In the genomic region with DNA sequence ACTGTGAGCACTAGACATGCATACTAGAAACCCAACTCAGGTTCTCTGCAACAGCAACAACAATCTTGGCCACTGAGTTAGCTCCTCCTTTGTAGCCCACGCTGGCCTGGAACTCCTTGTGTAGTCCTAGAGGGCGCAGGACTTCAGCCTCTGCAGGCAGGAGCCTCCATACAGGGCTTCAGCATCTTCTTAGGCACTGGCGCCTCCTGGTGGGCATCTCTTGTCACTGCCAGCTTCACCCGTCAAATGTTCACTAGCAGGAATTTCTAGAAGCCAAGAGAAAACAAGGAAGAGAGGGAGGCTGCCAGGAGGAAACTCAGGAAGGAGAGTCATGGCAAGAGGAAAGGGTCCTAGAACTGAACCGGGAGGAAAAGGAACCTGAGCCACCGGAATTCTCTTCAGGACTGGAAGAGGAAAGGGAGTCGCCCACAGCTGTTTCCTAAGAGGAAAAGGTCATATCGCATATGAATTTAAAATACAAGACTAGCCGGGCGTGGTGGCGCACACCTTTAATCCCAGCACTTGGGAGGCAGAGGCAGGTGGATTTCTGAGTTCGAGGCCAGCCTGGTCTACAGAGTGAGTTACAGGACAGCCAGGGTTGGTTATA, we compare ENCODE assay signal across 8 mouse cellular contexts. TPM values are rescaled to one million over a fixed set of nuclear protein-coding genes. Genes with fewer than 3 reads are reported as not detected.
A peak's percentile ranks its signal among the peaks of the same experiment; 100 is the strongest.
DNase-seq lines count a peak whose midpoint lies in the region; ATAC-seq and TF ChIP-seq lines count a peak whose summit lies in the region.

No protein-coding gene starts in this region.

- WGBS in embryonic facial prominence, embryonic 13.5 days: 37% methylated on average over 12 of the region's 12 CpGs
- WGBS in heart, embryonic 12.5 days: 35% methylated on average over 12 of the region's 12 CpGs
- 16% methylated on average over 12 of the region's 12 CpGs for WGBS in liver, embryonic 16.5 days (ENCODE audit: insufficient replicate concordance)
- WGBS in neural tube, embryonic 14.5 days: 41% methylated on average over 12 of the region's 12 CpGs

- no peak for TF ChIP-seq POLR2A in testis, adult 2 months (IDR thresholded peaks at IDR 0.05; ENCODE audit: control insufficient read depth, low read depth, low read length)

- no peak overlapping the region for H3K4me3 ChIP-seq in embryonic facial prominence, embryonic 13.5 days
- H3K4me3 ChIP-seq in heart, embryonic 12.5 days: no peak overlapping the region
- H3K4me3 ChIP-seq in liver, embryonic 16.5 days (ENCODE audit: low read depth, low read length): no peak overlapping the region
- no peak overlapping the region for H3K4me3 ChIP-seq in neural tube, embryonic 14.5 days (ENCODE audit: low read depth, low read length)
- H3K4me3 ChIP-seq in testis, adult 2 months (ENCODE audit: control insufficient read depth, low read depth, low read length): no peak overlapping the region

- H3K36me3 ChIP-seq in embryonic facial prominence, embryonic 13.5 days: no peaks in the 10 kb centered on the region
- no peaks in the 10 kb centered on the region for H3K36me3 ChIP-seq in heart, embryonic 12.5 days
- no peaks in the 10 kb centered on the region for H3K36me3 ChIP-seq in liver, embryonic 16.5 days (ENCODE audit: control insufficient read depth, insufficient read depth)
- H3K36me3 ChIP-seq in neural tube, embryonic 14.5 days (ENCODE audit: control insufficient read depth, insufficient read depth, low read length): no peaks in the 10 kb centered on the region
- no peaks in the 10 kb centered on the region for H3K36me3 ChIP-seq in testis, adult 2 months (ENCODE audit: control insufficient read depth, insufficient read depth, low read length)

- no peaks in the 10 kb centered on the region for H3K4me1 ChIP-seq in embryonic facial prominence, embryonic 13.5 days
- H3K4me1 ChIP-seq in heart, embryonic 12.5 days (replicated peaks): no peaks in the 10 kb centered on the region
- no peaks in the 10 kb centered on the region for H3K4me1 ChIP-seq in liver, embryonic 16.5 days (ENCODE audit: control insufficient read depth, low read depth, low read length)
- no peaks in the 10 kb centered on the region for H3K4me1 ChIP-seq in neural tube, embryonic 14.5 days (ENCODE audit: control insufficient read depth, insufficient read depth, low read length)
- peaks cover 3% of the 10 kb centered on the region; the same call in 1 of the 2 replicates for H3K4me1 ChIP-seq in testis, adult 2 months (ENCODE audit: control insufficient read depth, insufficient read depth, low read length)

- peak; percentile 72 to 80 for DNase-seq in adrenal gland, postnatal 4 days (ENCODE audit: low spot score in 2 of 2)
- peak; percentile 94 to 97 for DNase-seq in kidney, postnatal 36 days

- no peak overlapping the region for H3K4me2 ChIP-seq in embryonic facial prominence, embryonic 13.5 days
- H3K4me2 ChIP-seq in heart, embryonic 12.5 days: no peak overlapping the region
- H3K4me2 ChIP-seq in liver, embryonic 16.5 days (ENCODE audit: low read depth, low read length): no peak overlapping the region
- H3K4me2 ChIP-seq in neural tube, embryonic 14.5 days (ENCODE audit: low read depth, low read length): no peak overlapping the region

- no peaks in the 10 kb centered on the region for H3K27me3 ChIP-seq in embryonic facial prominence, embryonic 13.5 days
- H3K27me3 ChIP-seq in heart, embryonic 12.5 days (replicated peaks): no peaks in the 10 kb centered on the region
- H3K27me3 ChIP-seq in liver, embryonic 16.5 days (ENCODE audit: control insufficient read depth, insufficient read depth, low read depth, low read length): no peaks in the 10 kb centered on the region
- no peaks in the 10 kb centered on the region for H3K27me3 ChIP-seq in neural tube, embryonic 14.5 days (ENCODE audit: control insufficient read depth, insufficient read depth, low read length)
- H3K27me3 ChIP-seq in testis, adult 2 months (ENCODE audit: control insufficient read depth, insufficient read depth, low read length): no peaks in the 10 kb centered on the region

- H3K9me3 ChIP-seq in embryonic facial prominence, embryonic 13.5 days: no peaks in the 10 kb centered on the region
- no peaks in the 10 kb centered on the region; the same call in 1 of the 2 replicates for H3K9me3 ChIP-seq in heart, embryonic 12.5 days (replicated peaks)
- no peaks in the 10 kb centered on the region; the same call in 1 of the 2 replicates for H3K9me3 ChIP-seq in liver, embryonic 16.5 days (replicated peaks; ENCODE audit: control insufficient read depth, low read length)
- H3K9me3 ChIP-seq in neural tube, embryonic 14.5 days (ENCODE audit: control insufficient read depth, low read length): no peaks in the 10 kb centered on the region

- no peak overlapping the region for H3K9ac ChIP-seq in embryonic facial prominence, embryonic 13.5 days
- no peak overlapping the region for H3K9ac ChIP-seq in heart, embryonic 12.5 days
- no peak overlapping the region for H3K9ac ChIP-seq in liver, embryonic 16.5 days (ENCODE audit: low read depth, low read length)
- H3K9ac ChIP-seq in neural tube, embryonic 14.5 days (replicated peaks; ENCODE audit: low read depth, low read length): no peak overlapping the region

- no peak overlapping the region for H3K27ac ChIP-seq in embryonic facial prominence, embryonic 13.5 days
- no peak overlapping the region for H3K27ac ChIP-seq in heart, embryonic 12.5 days (ENCODE audit: poor library complexity, severe bottlenecking)
- H3K27ac ChIP-seq in liver, embryonic 16.5 days (ENCODE audit: low read length): no peak overlapping the region
- H3K27ac ChIP-seq in neural tube, embryonic 14.5 days (ENCODE audit: low read depth, low read length): no peak overlapping the region
- no peak overlapping the region for H3K27ac ChIP-seq in testis, adult 2 months (ENCODE audit: control insufficient read depth, insufficient read depth, low read depth, low read length)

- TF ChIP-seq CTCF in testis, adult 2 months (IDR thresholded peaks at IDR 0.05; ENCODE audit: control insufficient read depth, insufficient read depth, insufficient replicate concordance, low read depth, low read length): peak; percentile 92

- ATAC-seq in CD4-positive, CD25-positive, alpha-beta regulatory T cell, adult 4 months: peak; percentile 85
- 0 out of 2 replicates have a peak, but pooled peaks have one; percentile 59 for ATAC-seq in embryonic facial prominence, embryonic 13.5 days (ENCODE audit: insufficient number of reproducible peaks, insufficient read depth, low FRiP score, low TSS enrichment, low read depth)
- peak; percentile 81 for ATAC-seq in heart, embryonic 12.5 days (ENCODE audit: insufficient number of reproducible peaks, low FRiP score)
- ATAC-seq in liver, embryonic 16.5 days (ENCODE audit: low read depth): peak; percentile 71
- ATAC-seq in neural tube, embryonic 14.5 days (ENCODE audit: low read depth): peak; percentile 69; the same call in 1 of the 2 replicates

RNA-seq across cellular contexts. Expression of gene Hps6, which starts 11.4 kb away (rescaled TPM):
- polyA plus RNA-seq in CD4-positive, CD25-positive, alpha-beta regulatory T cell, adult 4 months (2017; shearing (Covaris generic)): 1 to 10 TPM; 2.6 to 4.7 TPM
- 10 to 100 TPM; 16.5 to 17.1 TPM for total RNA-seq in adrenal gland, postnatal 4 days (2021)
- polyA plus RNA-seq in embryonic facial prominence, embryonic 13.5 days (2015; fragmentation: Nextera tagmentation; extraction: Ambion mirVana): 7.3 and 7.4 TPM in 2 replicates
- polyA plus RNA-seq in heart, embryonic 12.5 days (2016; fragmentation: Nextera tagmentation; extraction: Ambion mirVana): 6.6 and 7.3 TPM in 2 replicates
- polyA plus RNA-seq in liver, embryonic 16.5 days (2015; fragmentation: Nextera tagmentation; extraction: Ambion mirVana): 2.4 and 2.8 TPM in 2 replicates
- 1.4 and 2.4 TPM in 2 replicates for polyA plus RNA-seq in neural tube, embryonic 14.5 days (2014; fragmentation: Nextera tagmentation; extraction: Ambion mirVana)
- 1.0 and 1.1 TPM in 2 replicates for polyA plus RNA-seq in testis, adult 2 months (2012; rRNA removed)

RNA-seq across cellular contexts. Expression of gene Armh3, which starts 16.4 kb away (rescaled TPM):
- 10 to 100 TPM in 1 of 2 experiments, 1 to 10 TPM in 1; 9.1 to 12.8 TPM for polyA plus RNA-seq in CD4-positive, CD25-positive, alpha-beta regulatory T cell, adult 4 months (2017; shearing (Covaris generic))
- 10 to 100 TPM; 21.6 to 21.9 TPM for total RNA-seq in adrenal gland, postnatal 4 days (2021)
- 22.3 TPM in 2 replicates for polyA plus RNA-seq in embryonic facial prominence, embryonic 13.5 days (2015; fragmentation: Nextera tagmentation; extraction: Ambion mirVana)
- polyA plus RNA-seq in heart, embryonic 12.5 days (2016; fragmentation: Nextera tagmentation; extraction: Ambion mirVana): 13.6 and 16.5 TPM in 2 replicates
- 4.0 and 4.7 TPM in 2 replicates for polyA plus RNA-seq in liver, embryonic 16.5 days (2015; fragmentation: Nextera tagmentation; extraction: Ambion mirVana)
- 21.7 and 22.5 TPM in 2 replicates for polyA plus RNA-seq in neural tube, embryonic 14.5 days (2014; fragmentation: Nextera tagmentation; extraction: Ambion mirVana)
- 5.7 and 5.8 TPM in 2 replicates for polyA plus RNA-seq in testis, adult 2 months (2012; rRNA removed)

RNA-seq across cellular contexts. Expression of gene Pprc1, which starts 30.0 kb away (rescaled TPM):
- polyA plus RNA-seq in CD4-positive, CD25-positive, alpha-beta regulatory T cell, adult 4 months (2017; shearing (Covaris generic)): 10 to 100 TPM; 20.3 to 20.4 TPM
- total RNA-seq in adrenal gland, postnatal 4 days (2021): 10 to 100 TPM; 30.5 to 40.2 TPM
- 33.2 and 38.8 TPM in 2 replicates for polyA plus RNA-seq in embryonic facial prominence, embryonic 13.5 days (2015; fragmentation: Nextera tagmentation; extraction: Ambion mirVana)
- 30.6 and 37.9 TPM in 2 replicates for polyA plus RNA-seq in heart, embryonic 12.5 days (2016; fragmentation: Nextera tagmentation; extraction: Ambion mirVana)
- polyA plus RNA-seq in liver, embryonic 16.5 days (2015; fragmentation: Nextera tagmentation; extraction: Ambion mirVana): 12.8 and 13.7 TPM in 2 replicates
- polyA plus RNA-seq in neural tube, embryonic 14.5 days (2014; fragmentation: Nextera tagmentation; extraction: Ambion mirVana): 21.7 and 29.3 TPM in 2 replicates
- 8.9 and 10.1 TPM in 2 replicates for polyA plus RNA-seq in testis, adult 2 months (2012; rRNA removed)

RNA-seq across cellular contexts. Expression of gene Ldb1, which starts 30.3 kb away (rescaled TPM):
- 10 to 100 TPM; 43.6 to 47.2 TPM for polyA plus RNA-seq in CD4-positive, CD25-positive, alpha-beta regulatory T cell, adult 4 months (2017; shearing (Covaris generic))
- total RNA-seq in adrenal gland, postnatal 4 days (2021): 100 to 1,000 TPM; 161 TPM
- polyA plus RNA-seq in embryonic facial prominence, embryonic 13.5 days (2015; fragmentation: Nextera tagmentation; extraction: Ambion mirVana): 121 and 124 TPM in 2 replicates
- polyA plus RNA-seq in heart, embryonic 12.5 days (2016; fragmentation: Nextera tagmentation; extraction: Ambion mirVana): 84.2 and 85.0 TPM in 2 replicates
- 20.2 and 23.1 TPM in 2 replicates for polyA plus RNA-seq in liver, embryonic 16.5 days (2015; fragmentation: Nextera tagmentation; extraction: Ambion mirVana)
- 93.1 and 98.6 TPM in 2 replicates for polyA plus RNA-seq in neural tube, embryonic 14.5 days (2014; fragmentation: Nextera tagmentation; extraction: Ambion mirVana)
- 26.2 and 28.9 TPM in 2 replicates for polyA plus RNA-seq in testis, adult 2 months (2012; rRNA removed)
